Comparison of ENCODE assay signal across 13 mouse cellular contexts in genomic region chr7:44485572-44486195, GRCm38 (mm10). TPM values are rescaled to one million over a fixed set of nuclear protein-coding genes. Genes with fewer than 3 reads are reported as not detected.
A peak's percentile ranks its signal among the peaks of the same experiment; 100 is the strongest.
DNase-seq lines count a peak whose midpoint lies in the region; ATAC-seq and TF ChIP-seq lines count a peak whose summit lies in the region.
"Had no signal": no experiment of that assay in that cellular context is flagged by ENCODE, and none has a peak within 500 bp of the region (broad histone marks: within the 10 kb centered on the region; RNA-seq: fewer than 3 reads in every experiment).

No protein-coding gene starts in this region.

- peaks cover 2 to 18% of the 10 kb centered on the region in 2 experiments; a peak in 2 of 4 replicates for H3K4me1 ChIP-seq in heart, embryonic 14.5 days (ENCODE audit: control insufficient read depth in 2 of 2, insufficient read depth in 2 of 2, low read length in 2 of 2)
- H3K4me1 ChIP-seq: forebrain, embryonic 15.5 days had no signal

- H3K4me2 ChIP-seq in heart, embryonic 14.5 days (ENCODE audit: low read length) = 0 out of 2 replicates have a peak overlapping the region, but pooled peaks have one; percentile 48
- H3K4me2 ChIP-seq in myocyte (ENCODE audit: low read depth) = no peak overlapping the region
- H3K4me2 ChIP-seq: forebrain, embryonic 15.5 days; liver, embryonic 13.5 days had no signal

- peaks cover 46% of the 10 kb centered on the region for H3K36me3 ChIP-seq in heart, embryonic 14.5 days (ENCODE audit: control insufficient read depth, insufficient read depth, low read length)
- H3K36me3 ChIP-seq in myocyte (ENCODE audit: control insufficient read depth, insufficient read depth) = no peaks in the 10 kb centered on the region

- no peak overlapping the region for H3K4me3 ChIP-seq in heart, embryonic 14.5 days (ENCODE audit: control insufficient read depth in 1 of 2, insufficient read depth in 1 of 2, low read depth in 1 of 2, low read length in 2 of 2)
- no peak overlapping the region for H3K4me3 ChIP-seq in layer of hippocampus, adult 2 months
- H3K4me3 ChIP-seq in myocyte = no peak overlapping the region
- H3K4me3 ChIP-seq: forebrain, embryonic 15.5 days; gastrocnemius, adult 2 months; heart, adult 2 months; liver, embryonic 13.5 days; megakaryocyte, embryonic 14.5 days had no signal

- H3K27ac ChIP-seq in heart, embryonic 14.5 days (replicated peaks in 1 of 2; ENCODE audit: control insufficient read depth in 1 of 2, insufficient read depth in 1 of 2, low read depth in 2 of 2, low read length in 2 of 2) = peak overlapping the region in 1 of 2 experiments; percentile 53; a peak in 2 of 4 replicates
- H3K27ac ChIP-seq in layer of hippocampus, adult 2 months = peak overlapping the region; percentile 82
- H3K27ac ChIP-seq: gastrocnemius, adult 2 months; heart, adult 2 months had no signal

- WGBS in heart, embryonic 14.5 days = 65% methylated on average over 7 of the region's 7 CpGs

- intact Hi-C loops in heart, postnatal 36 days (cut with DNase I) = loop anchor here (1.0 to 2.0 kb wide), 3 partner anchors 39 to 223 kb away; no protein-coding TSS in a partner anchor

- no peak for TF ChIP-seq CTCF in layer of hippocampus, adult 2 months (conservative IDR thresholded peaks at IDR 0.05)

- H3K27me3 ChIP-seq in heart, embryonic 14.5 days (ENCODE audit: control insufficient read depth, insufficient read depth, low read length) = no peaks in the 10 kb centered on the region
- H3K27me3 ChIP-seq in myocyte (ENCODE audit: control insufficient read depth, insufficient read depth, insufficient read length) = no peaks in the 10 kb centered on the region

- peak; percentile 13 for TF ChIP-seq POLR2A in myocyte (IDR thresholded peaks at IDR 0.05; ENCODE audit: insufficient read length, low read depth)

- H3K9ac ChIP-seq in heart, embryonic 14.5 days (ENCODE audit: low read length) = no peak overlapping the region
- H3K9ac ChIP-seq: forebrain, embryonic 15.5 days; liver, embryonic 13.5 days had no signal

- no peak overlapping the region for H3ac ChIP-seq in myocyte (ENCODE audit: control insufficient read depth, insufficient read length)

- DNase-seq in heart, postnatal 36 days = no peak
- no peak for DNase-seq in layer of hippocampus, adult 2 months (ENCODE audit: low spot score in 2 of 2)
- DNase-seq in layer of hippocampus, postnatal 25 days (ENCODE audit: extremely low spot score in 1 of 2, low spot score in 1 of 2) = no peak
- peak; percentile 4 for DNase-seq in thymus, postnatal 4 days
- no peak for DNase-seq in thymus, postnatal 14 days

- no peak for ATAC-seq in heart, embryonic 14.5 days (ENCODE audit: insufficient number of reproducible peaks, insufficient read depth, low FRiP score, low read depth)

- H3K9me3 ChIP-seq in heart, embryonic 14.5 days (ENCODE audit: control insufficient read depth, low read length) = no peaks in the 10 kb centered on the region
- H3K9me3 ChIP-seq: forebrain, embryonic 15.5 days; liver, embryonic 13.5 days; megakaryocyte, embryonic 14.5 days had no signal

- H3K79me2 ChIP-seq in myocyte (ENCODE audit: control insufficient read depth, insufficient read depth) = no peaks in the 10 kb centered on the region

TF ChIP-seq in myocyte, 11 proteins besides CTCF, POLR2A, EP300 and RAD21:
- TF ChIP-seq MYOG (IDR thresholded peaks at IDR 0.05; ENCODE audit: control insufficient read depth in 1 of 3, insufficient read depth in 1 of 3, insufficient read length in 2 of 3, low read depth in 2 of 3) (no peak), E2F4 (IDR thresholded peaks at IDR 0.05; ENCODE audit: insufficient read depth) (no peak), POLR2AphosphoS2 (IDR thresholded peaks at IDR 0.05; ENCODE audit: insufficient read length, low read depth) (no peak), CEBPB (IDR thresholded peaks at IDR 0.05; ENCODE audit: insufficient read depth, poor library complexity, severe bottlenecking) (no peak), TCF12 (IDR thresholded peaks at IDR 0.05; ENCODE audit: insufficient read depth, poor library complexity, severe bottlenecking) (no peak), MYOD1 (IDR thresholded peaks at IDR 0.05; ENCODE audit: control insufficient read depth in 1 of 3, insufficient read length in 2 of 3, low read depth in 2 of 3) (no peak), MAX (IDR thresholded peaks at IDR 0.05; ENCODE audit: low read depth) (no peak), SRF (IDR thresholded peaks at IDR 0.05; ENCODE audit: control insufficient read depth, insufficient read length, low read depth) (no peak), USF1 (IDR thresholded peaks at IDR 0.05; ENCODE audit: low read depth) (no peak), REST (IDR thresholded peaks at IDR 0.05; ENCODE audit: insufficient read depth, insufficient read length) (no peak), TCF3 (IDR thresholded peaks at IDR 0.05; ENCODE audit: insufficient read length, low read depth) (no peak)
TF ChIP-seq in myocyte: peak in this region for 0.

RNA-seq across cellular contexts. Expression of gene Emc10, which starts 10.6 kb away (rescaled TPM):
- 101 and 114 TPM in 2 replicates for polyA plus RNA-seq in heart, embryonic 14.5 days (2014; fragmentation: Nextera tagmentation; extraction: Ambion mirVana)
- total RNA-seq in heart, postnatal 36 days (2021) = 10 to 100 TPM; 87.6 to 87.9 TPM
- 100 to 1,000 TPM; 210 to 220 TPM for total RNA-seq in layer of hippocampus, adult 2 months (2021)
- total RNA-seq in layer of hippocampus, postnatal 25 days (2021) = 100 to 1,000 TPM; 207 to 212 TPM
- 98.2 TPM for polyA plus RNA-seq in myocyte (2012; fragmentation: generic; extraction: Trizol)

RNA-seq across cellular contexts. Expression of gene Fam71e1, which starts 10.7 kb away (rescaled TPM):
- 8.7 and 9.2 TPM in 2 replicates for polyA plus RNA-seq in heart, embryonic 14.5 days (2014; fragmentation: Nextera tagmentation; extraction: Ambion mirVana)
- total RNA-seq in heart, postnatal 36 days (2021) = 1 to 10 TPM; 3.1 to 3.2 TPM
- total RNA-seq in layer of hippocampus, adult 2 months (2021) = 10 to 100 TPM; 19.3 to 23.4 TPM
- total RNA-seq in layer of hippocampus, postnatal 25 days (2021) = 10 to 100 TPM; 18.6 to 22.8 TPM
- 1.7 TPM for polyA plus RNA-seq in myocyte (2012; fragmentation: generic; extraction: Trizol)

RNA-seq across cellular contexts. Expression of gene Josd2, which starts 17.9 kb away (rescaled TPM):
- 128 and 131 TPM in 2 replicates for polyA plus RNA-seq in heart, embryonic 14.5 days (2014; fragmentation: Nextera tagmentation; extraction: Ambion mirVana)
- 100 to 1,000 TPM; 127 to 143 TPM for total RNA-seq in heart, postnatal 36 days (2021)
- total RNA-seq in layer of hippocampus, adult 2 months (2021) = 10 to 100 TPM; 91.3 to 92.0 TPM
- 100 to 1,000 TPM; 102 to 107 TPM for total RNA-seq in layer of hippocampus, postnatal 25 days (2021)
- 233 TPM for polyA plus RNA-seq in myocyte (2012; fragmentation: generic; extraction: Trizol)

RNA-seq across cellular contexts. Expression of gene Aspdh, which starts 20.5 kb away (rescaled TPM):
- polyA plus RNA-seq in heart, embryonic 14.5 days (2014; fragmentation: Nextera tagmentation; extraction: Ambion mirVana) = 0.34 and 1.4 TPM in 2 replicates
- total RNA-seq in heart, postnatal 36 days (2021) = under 1 TPM; 0.65 to 0.75 TPM
- total RNA-seq in layer of hippocampus, adult 2 months (2021) = 10 to 100 TPM; 12.2 to 18.1 TPM
- total RNA-seq in layer of hippocampus, postnatal 25 days (2021) = 10 to 100 TPM; 10.9 to 13.2 TPM
- not detected for polyA plus RNA-seq in myocyte (2012; fragmentation: generic; extraction: Trizol)
- total RNA-seq: gastrocnemius, adult 2 months had no signal
- polyA plus RNA-seq: lung, postnatal 0 days had no signal

RNA-seq across cellular contexts. Expression of gene Mybpc2, which starts 38.8 kb away (rescaled TPM):
- polyA plus RNA-seq in heart, embryonic 14.5 days (2014; fragmentation: Nextera tagmentation; extraction: Ambion mirVana) = 2.3 and 3.3 TPM in 2 replicates
- total RNA-seq in heart, postnatal 36 days (2021) = 10 to 100 TPM; 16.5 to 20.1 TPM
- total RNA-seq in layer of hippocampus, adult 2 months (2021) = not detected
- not detected for total RNA-seq in layer of hippocampus, postnatal 25 days (2021)
- 4.7 TPM for polyA plus RNA-seq in myocyte (2012; fragmentation: generic; extraction: Trizol)
- polyA plus RNA-seq: liver, embryonic 13.5 days had no signal

Comparison
In these comparisons a context has a peak if more than half of its experiments do, and no peak if none do; other contexts are left out.
1. RNA of gene Fam71e1, which starts 10.7 kb away (total RNA-seq): 19.3 to 23.4 TPM in layer of hippocampus, adult 2 months and 18.6 to 22.8 TPM in layer of hippocampus, postnatal 25 days; 3.1 to 3.2 TPM in heart, postnatal 36 days; every median in the first group is over 4 times any median in the second.